Mouse (Mus musculus) lung, postnatal 14 days (tissue): ENCODE results near the gene Sfswap.
"Not testable (repeated sequence)": the region's sequence is repeated elsewhere in the genome, so short reads cannot be mapped to it uniquely, and the experiment has no call there.

Experiments used
- DNase-seq: peaks from one replicate; pipeline ENCODE4 v3.0.0; 2021

Gene Sfswap

DNA sequence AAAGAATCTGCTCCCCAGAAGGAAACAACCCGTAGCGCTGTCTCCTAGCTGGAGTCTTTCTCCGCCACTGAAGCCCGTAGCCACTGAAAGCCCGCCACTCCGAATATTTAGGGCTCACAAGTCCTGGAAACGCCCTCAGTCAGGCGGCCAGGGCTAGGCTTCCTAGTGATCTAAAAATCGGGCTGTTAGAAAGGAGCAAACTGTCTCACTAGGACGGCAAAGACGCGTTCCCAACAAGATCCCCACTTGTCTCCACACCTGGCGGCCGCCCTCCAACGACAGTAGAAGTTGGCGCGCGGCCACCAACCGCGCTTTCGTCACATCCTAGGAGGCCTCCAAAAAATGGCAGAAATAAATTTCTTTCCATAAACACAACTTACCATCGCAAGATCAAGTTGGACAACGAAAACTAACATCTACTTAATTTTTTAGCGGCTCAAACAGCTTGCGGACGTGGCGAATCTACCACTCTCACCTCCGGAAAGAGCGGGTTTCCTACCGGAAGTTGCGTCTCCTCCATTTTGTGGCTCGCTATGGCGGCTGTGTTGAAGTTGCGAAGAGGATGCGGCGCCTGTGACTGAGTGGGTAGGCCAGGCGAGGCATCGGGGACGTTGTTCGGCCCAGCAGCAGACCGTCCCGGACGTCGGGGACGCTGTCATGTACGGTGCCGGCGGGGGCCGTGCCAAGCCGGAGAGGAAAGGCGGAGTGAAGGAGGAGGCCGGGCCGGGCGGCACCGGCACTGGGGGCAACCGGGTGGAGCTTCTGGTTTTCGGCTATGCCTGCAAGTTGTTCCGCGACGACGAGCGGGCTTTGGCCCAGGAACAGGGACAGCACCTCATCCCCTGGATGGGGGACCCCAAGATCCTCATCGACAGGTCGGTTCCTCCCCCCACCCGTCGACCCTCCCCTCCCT is at the start of gene Sfswap:
Gene Sfswap (plus strand): TSS at position 500 of the 913 bp plus-strand sequence.
- DNase-seq = peak; percentile 83

DNA sequence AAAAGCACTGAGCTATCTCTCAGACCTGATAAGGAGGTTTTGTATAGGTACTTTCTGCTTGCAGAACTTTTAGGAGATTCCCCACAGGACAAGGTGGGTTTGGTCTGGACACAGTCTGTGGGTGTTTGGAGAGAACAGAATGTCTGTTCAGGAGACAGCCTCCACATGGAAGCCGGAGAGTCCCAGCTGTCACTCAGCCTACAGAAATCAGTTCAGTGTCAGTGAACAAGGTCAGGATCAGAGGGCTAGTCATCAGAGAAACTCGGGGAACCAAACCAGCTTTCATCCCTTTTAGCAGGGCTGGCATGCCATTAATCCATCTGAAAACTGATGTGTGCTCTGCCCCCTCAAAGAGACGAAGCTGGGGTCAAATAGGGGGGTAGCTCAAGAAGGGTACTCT is 48.5 kb upstream of the Sfswap start:
- no peak for DNase-seq

DNA sequence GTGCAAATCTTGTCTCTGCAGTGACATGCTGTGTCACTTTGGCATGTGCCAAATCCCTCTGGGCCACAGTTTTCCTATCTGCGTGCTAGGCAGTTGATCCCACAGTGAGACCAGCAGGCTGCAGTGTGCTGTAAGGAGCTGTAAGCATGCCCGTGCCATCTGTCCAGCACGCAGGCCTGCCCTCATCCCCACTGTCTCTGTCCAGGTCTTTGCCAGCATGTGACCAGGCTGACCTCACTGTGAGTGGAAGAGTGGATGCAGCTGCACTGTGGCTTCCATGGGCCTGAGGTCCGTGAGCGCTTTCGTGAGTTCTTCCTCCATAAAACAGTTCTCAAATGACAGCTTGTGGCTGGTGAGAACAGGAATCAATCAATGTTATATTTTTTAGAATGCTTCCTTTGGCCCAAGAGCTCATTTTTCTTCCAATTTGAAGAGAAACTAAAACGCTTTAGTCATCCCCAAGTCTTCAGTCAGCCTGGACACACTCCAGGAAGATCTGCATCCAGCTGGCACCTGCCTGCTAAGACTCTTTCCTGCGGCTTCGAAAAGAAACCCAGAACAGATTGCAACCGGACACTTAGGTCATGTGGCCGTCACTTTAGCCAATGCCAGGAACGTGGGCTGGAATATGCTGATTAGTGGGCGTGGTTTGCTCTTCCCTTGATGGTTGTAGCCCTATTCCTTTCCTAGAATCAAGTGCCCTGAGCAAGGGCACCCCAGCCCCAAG is 46.1 kb upstream of the Sfswap start:
- DNase-seq = peak; percentile 66

DNA sequence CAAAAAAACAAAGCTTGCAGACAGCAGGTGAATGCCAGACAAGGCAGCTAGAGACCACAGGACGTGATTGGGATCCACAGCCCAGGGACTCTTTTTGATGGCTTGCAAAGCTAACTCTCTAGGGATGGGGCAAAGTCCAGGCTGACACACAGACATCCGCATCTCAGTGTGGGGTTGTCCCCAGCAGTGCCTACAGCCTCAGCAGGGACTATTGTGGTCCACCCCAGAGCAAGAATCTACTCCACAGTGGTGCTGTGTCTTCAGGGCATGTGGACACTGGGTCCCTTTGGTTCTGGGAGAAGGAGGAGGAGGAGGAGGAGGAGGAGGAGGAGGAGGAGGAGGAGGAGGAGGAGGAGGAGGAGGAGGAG is 45.5 kb upstream of the Sfswap start:
- no peak for DNase-seq

DNA sequence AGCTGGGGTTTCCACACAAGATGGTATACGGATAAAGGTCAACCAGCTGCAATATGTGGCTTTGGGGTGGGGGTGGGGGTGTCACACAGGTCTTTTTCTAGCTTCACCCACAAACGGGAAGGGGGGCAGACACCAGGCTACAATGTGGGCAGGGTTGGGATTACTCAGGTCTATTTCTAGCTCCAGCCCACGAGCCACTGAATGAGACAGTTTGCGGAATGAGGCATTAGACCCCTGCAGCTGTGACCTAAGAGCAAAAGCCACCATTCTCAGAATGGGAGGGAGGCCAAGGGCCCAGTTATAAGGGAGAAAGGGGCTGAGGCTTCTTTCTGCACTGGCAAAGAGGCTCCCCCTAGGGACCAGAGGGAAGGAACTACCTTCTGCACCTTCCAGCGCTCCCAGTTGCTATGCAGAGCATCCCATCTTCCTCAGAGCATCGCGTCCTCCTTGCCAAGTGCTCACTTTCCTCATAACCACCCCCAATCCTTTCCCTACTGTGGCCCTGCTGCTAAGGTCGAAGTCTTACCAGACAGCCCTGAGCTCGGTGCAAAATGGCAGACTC is 44.4 kb upstream of the Sfswap start:
- no peak for DNase-seq

DNA sequence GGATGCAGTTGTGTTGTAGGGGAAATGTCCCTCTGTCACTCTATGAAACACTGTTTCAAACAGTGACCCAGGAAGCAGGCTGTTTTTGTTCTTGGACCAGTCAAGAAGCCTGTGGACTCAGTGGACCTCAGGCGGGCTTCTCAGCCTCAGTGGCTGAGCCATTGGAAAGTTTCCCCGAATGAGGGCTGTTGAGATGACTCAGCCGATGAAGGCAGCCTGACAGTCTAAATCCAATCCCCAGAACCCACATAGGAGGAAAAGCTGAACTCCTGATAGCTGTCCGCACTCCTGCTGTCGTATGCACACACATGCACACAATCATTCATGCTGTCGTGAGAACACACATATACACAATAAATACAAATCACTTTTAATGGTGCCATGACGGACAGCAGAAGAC is 42.9 kb upstream of the Sfswap start:
- DNase-seq = no peak

DNA sequence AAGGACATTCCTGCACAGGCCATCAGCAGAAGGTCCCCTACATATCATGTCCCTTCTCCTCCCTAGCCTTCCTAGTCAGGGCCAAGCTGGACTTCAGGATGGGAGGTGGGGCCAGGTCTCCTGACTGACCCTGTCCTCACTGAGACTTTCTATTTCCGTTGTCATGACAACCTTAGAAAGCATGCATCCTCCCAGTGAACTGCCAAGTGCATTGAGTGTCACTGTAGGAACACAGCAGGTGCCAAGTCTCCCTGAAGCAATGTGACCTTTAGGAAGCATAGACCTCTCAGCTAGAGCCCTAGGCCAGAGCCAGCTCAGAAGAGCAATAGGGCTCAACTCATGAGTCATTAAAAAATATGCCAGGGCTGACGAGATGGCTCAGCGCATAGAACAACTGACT is 42.5 kb upstream of the Sfswap start:
- no peak for DNase-seq

DNA sequence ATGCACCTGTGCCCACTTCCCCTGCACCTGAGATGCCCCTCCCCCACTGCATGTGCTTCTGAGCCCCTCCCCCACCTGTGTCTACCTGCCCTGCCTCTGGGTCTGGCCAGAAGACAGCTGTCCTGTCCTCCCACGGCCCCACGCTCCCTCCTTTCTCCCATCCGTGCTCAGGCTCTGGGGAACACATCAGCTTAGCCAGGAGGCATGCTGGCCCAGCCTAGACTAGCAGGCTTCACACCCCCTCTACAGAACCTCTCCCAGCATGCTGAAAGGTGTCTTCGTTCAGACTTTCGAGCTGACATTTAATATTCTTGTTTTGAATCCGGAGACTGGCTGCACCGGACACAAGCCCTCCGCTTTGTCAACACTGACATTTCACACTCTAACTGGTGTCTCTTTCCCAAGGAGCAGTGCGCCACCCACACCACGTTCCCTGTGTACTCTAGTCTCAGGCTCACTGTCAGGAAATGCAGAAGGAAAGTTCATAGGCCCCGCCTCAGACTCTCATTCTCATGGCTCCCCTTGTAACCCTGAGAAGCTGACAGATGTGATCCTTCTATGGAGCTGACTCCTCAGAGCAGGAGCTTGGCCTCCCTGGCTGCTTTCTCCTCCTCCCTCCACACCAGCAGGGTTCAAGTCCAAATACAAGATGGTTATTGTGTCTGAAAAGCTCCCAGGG is 40.1 kb upstream of the Sfswap start:
- no peak for DNase-seq

DNA sequence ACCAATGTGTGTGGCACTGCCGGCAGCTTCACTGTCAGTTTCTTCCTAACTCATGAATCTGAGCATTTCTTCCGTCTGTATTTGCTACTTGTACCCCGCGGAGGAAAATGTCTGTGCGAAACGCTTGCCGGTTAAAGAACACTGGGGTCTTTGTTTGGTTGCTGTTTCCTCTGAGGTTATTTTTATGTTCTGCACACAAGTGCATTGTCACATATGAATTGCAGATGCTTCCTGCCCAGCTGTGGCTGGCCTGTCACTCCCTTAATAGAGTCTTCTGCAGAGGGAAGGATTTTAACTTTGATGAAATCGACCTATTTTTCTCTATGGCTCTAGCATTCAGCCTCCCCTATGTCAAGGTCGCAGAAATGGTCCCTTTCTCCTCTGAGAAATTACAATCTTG is 37.4 kb upstream of the Sfswap start:
- not testable (repeated sequence) for DNase-seq

DNA sequence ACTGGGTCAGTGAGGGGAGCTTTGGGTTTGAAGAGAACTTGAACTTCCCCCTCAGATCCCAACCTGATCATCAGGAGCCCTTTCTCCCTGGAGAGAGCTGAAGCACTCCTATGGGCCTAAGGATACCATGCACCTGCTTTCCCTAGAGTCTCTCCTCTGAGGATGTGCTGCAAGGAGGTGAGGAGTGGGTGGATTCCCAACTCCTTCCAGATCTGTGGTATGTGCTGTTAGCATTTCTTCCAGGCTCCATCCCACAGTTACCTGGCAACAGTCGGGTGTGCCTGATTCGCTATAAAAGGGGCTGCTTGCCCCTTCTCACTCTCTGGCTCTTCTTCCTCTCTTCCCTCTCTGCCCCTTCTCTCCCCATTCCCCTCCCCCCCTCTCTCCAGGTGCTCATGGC is 35.2 kb upstream of the Sfswap start:
- DNase-seq = no peak

DNA sequence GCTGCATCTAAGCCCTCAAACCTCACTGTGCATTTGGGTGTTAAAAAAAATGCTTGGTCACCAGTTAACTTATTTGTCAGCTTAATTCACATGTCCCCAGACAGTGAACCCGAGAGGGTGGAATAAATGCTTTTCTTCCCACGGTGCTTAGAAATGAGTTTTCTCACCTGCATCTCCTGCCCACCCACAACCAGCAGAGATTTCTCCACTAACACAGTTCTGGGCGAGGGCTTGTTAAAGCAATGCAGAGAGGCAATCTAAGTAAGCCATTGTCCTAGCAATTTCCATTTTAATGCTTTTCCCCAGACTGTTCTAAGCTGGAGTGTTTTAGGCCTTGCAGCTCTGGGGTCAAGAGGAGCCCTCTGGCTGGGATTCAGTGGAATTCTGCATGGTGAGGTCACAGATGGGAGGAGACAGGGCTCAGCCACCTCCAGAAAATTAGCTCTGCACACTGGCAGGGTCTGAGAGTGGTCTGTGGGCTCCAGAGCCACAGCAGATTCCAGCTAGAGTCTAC is 25.4 kb upstream of the Sfswap start:
- DNase-seq = no peak

DNA sequence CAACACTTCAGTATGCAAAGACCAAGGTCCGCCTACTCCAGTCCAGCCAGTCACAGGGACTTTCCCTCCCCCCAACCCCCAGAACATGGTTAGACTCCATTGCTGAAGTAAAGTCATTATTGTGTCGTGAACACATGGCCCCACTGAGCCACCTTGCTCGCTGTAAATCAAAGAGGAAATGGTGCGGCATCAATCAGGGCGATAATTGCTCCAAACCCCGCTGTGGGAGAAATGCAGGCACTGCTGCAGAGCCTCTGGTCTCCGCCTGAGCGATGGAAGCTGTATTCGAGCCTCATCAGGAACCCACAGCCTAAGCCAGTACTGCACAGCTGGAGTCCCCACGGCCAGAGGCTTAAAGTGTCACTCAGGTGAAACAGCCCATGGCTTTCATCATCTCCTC is 11.1 kb upstream of the Sfswap start:
- no peak for DNase-seq

DNA sequence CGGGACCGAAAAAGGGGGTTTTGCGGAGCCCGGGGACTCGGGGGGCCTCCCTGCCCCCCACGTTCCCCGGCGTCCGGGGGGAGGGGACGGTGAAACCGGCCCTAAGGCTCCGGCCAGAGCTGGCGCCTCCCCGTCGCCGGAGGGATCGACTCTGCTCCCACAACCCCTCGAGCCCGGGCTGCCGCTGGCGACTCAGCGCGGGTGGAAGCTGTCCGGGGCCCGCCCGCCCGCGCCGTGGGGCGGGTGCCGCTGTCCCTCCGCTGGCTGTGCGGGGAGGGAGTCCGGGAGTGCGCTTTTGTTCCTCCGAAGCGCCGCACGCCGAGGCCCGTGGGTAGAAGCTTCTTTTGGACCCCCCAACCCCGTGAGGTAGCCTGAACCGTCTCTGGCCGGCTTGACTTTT is 650 bp downstream of the Sfswap start:
- peak; percentile 6 for DNase-seq

DNA sequence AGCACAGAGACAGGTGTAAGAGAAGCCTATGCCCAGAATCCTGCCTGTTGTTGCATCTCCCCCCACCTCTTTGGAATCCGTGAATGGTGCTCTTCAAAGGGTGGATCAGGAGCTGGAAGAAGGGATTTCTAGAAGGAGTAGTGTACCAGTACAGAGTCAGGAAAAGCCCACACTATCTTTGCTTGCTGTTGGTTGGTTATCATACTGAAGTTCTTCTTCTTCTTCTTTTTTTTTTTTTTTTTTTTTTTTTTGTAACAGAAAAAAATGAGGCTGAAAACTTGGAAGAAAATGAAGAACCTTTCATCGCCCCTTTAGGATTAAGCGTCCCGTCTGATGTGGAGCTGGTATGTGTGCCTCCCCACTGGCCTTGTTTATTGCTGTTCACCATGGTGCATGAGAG is 5.9 kb downstream of the Sfswap start:
- no peak for DNase-seq

DNA sequence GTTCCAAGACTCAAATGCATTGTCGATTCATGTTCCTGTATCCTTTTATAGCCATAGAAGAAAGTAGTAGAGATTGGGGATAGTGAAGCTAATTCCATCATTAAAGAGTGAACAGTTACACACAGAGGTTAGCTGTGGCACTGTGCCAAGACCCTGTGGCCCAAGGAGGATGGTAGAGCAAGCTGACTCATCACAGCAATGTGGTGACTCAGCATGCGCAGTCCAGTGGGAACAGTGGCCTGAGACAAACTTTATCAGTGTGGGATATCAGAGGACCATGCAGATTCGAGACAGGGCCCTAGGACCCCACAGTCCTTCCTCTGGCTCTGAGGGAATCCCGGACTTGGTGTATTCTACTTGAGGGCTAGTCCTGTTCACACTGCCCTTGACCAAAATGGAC is 17.2 kb downstream of the Sfswap start:
- DNase-seq = peak; percentile 20

DNA sequence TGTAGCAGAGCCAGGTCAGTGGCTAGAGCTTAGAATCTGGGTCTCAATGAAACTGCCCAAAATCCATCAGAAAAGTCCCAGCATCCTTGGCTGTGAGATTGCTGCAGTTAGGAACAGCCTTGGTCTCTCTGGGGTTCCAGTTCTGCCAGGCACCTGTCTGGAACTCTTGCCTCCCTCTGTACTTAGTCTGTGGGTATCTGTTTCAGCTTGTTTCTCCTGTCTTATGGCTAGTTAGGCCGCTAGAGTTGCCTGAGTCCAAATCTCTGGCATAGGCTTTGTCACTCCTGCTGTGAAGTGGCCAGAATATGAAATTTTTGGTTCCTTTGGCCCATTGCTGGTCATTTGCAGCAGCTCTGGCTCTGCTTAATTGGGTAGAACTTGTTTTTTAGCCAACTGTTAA is 17.8 kb downstream of the Sfswap start:
- no peak for DNase-seq

DNA sequence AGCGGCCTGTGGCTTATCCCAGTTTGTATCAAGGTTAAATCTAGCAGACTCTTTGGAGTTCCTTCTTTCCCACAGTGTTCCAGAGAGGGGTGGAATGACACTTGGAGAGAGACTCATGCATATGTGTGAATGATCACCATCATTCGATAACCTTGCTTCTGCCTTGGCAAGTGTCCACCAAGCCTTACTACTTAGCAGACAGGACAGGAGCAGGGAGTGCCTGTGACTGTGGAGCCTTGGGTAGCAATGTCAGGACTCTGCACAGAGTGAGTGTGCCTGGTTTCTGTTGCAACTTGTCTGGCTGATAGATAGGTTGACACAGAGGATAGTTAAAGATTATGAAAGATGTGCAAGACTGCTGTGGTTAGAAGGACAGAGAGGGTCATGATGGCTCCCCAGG is 18.6 kb downstream of the Sfswap start:
- no peak for DNase-seq

DNA sequence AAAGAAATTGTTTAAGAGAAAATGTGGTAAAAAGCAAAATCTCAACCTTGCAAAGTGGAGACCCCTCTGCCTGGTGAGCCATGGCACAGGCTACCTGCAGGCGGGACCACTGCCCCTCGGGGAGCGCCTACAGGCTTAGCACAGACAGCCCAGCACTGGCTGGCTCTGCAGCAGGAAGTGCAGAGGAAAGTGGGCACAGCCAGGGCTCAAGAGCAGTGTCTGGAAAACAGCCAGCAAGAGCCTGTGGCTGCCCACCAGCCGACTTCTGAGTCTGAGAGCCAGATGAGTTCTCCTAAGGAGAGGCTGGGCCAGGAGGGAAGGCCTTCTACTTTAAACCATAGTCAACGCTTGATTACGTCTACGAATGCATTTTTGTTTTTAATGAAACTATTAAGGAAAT is 20.5 kb downstream of the Sfswap start:
- DNase-seq = no peak

DNA sequence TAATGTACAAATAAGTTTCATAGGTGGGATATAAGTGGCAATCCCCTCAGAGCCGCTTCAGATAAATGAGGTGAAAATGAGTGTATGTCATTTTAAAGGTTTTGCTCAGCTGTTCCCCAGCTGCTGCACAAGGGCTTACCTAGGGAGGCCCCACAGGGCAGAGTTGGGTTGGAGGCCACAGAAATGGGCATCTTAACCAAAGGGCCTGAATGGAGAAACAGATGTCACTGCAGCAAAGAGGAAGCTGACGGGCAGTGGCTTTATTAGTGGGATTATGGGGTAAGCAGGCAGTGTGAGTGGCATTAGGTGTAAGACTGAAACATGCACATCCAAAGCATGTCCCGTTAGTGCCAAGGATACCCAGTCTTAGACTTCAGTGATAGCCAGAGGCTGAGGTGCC is 20.9 kb downstream of the Sfswap start:
- DNase-seq = no peak

DNA sequence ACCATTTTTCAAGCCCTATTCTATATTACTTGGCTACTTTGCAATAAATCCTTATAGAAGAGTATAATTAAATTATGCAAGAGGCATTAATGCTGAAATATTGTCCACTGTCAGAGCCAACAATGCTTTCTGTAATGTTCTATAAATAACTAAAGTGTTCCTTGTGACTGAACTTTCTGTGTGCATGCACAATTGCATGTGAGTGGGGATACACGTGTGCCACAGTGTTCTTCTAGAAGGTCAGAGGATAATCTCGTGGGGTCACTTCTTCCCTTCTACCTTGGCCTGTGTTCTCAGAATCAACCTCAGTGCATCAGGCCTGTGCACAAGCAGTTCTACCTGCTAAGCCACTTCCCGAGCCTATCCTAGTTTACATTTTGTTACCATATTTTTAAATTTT is 22.1 kb downstream of the Sfswap start:
- DNase-seq = no peak

DNA sequence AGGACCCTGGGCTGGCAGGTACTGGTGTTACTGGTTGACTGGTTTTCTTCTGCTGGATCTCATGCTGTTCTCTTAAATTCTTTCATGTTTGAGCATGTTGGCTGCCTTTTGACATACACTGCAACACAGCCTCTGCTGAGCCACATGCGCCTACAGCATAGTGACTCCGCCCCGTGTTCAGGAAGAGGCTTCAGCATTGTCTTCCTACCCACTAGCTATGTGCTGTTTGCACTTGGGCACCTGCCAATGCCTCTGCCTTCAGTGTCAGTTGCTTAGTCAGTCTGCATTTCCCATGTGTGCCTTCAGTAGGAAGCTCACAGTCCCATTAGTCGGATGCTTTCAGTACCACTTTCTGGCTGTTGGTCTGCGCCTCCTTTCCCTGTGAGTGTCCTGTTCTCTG is 23.7 kb downstream of the Sfswap start:
- peak; percentile 19 for DNase-seq

DNA sequence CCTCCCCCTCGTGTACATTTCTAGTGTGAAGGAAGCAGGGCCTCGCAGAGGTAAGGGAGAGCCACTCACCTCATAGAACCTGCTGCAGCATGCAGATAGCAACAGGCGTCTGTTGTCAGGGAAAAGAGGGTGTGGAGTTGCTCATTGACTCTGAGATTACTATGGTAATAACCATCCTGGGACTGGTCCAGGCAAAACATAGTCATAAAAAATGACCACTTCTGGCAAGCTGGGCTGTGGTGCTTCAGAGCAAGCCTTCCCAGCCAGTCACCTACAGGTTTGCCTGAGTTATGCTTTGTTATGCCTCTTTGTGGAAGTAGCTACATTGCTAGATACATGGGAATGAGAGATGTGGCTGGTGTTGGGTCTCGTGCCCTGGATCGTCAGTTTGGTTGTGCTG is 26.1 kb downstream of the Sfswap start:
- DNase-seq = no peak

DNA sequence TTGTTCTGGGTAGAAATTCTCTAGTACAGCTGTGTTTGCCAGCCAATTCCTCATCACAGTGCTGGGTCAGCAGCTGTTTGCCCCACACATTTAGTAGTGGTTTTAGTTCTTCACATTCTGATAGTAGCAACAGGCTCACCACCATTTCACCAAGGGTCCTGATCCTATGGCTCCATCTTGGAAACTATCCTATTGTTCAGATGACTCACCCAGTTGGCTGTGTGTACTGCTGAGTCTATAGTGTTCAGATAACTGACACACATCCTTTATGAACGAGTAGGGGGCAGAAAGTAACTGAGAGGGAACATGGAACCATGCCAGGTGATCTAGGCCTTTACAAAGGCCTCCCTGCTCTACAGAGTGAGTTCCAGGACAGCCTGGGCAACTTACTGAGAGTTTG is 28.6 kb downstream of the Sfswap start:
- no peak for DNase-seq
